Mouse (Mus musculus): Measurements from ENCODE around the gene Calm1. TPM values are rescaled to one million over a fixed set of nuclear protein-coding genes. Genes with fewer than 3 reads are reported as not detected.

Gene Calm1
- polyA plus RNA-seq, 1 experiment from 2014 or later, result 490 TPM

GRCm38 (mm10) chr12:100196786-100197185 is 2.4 kb upstream of the Calm1 start:
- Histone ChIP-seq H3K4me2 (no peak overlapping the region), H3K36me3 (replicated peaks) (no peaks in the 10 kb centered on the region), H3K4me1 (replicated peaks) (peaks cover 29% of the 10 kb centered on the region), H3K9ac (no peak overlapping the region), H3K27me3 (no peaks in the 10 kb centered on the region), H3K27ac (replicated peaks) (no peak overlapping the region), H3K4me3 (replicated peaks) (no peak overlapping the region), H3K9me3 (replicated peaks) (no peaks in the 10 kb centered on the region)
- 59% methylated on average over 7 of the region's 7 CpGs for WGBS (ENCODE audit: insufficient replicate concordance)
- ATAC-seq (ENCODE audit: insufficient read depth), result no peak

- H3K36me3 ChIP-seq (replicated peaks), result peaks cover 28% of the 10 kb centered on the region
- peak overlapping the region; percentile 82 for H3K27ac ChIP-seq (replicated peaks)
- peaks cover 49% of the 10 kb centered on the region for H3K4me1 ChIP-seq (replicated peaks)
- H3K27me3 ChIP-seq, result no peaks in the 10 kb centered on the region
- under 1% methylated on average over 64 of the region's 86 CpGs for WGBS (ENCODE audit: insufficient replicate concordance)
- peak overlapping the region; percentile 94 for H3K4me3 ChIP-seq (replicated peaks)
- peak overlapping the region; percentile 88 for H3K9ac ChIP-seq
- H3K9me3 ChIP-seq (replicated peaks), result no peaks in the 10 kb centered on the region
- peak overlapping the region; percentile 91 for H3K4me2 ChIP-seq
- ATAC-seq (ENCODE audit: insufficient read depth), result peak; percentile 77
Measured at GRCm38 (mm10) chr12:100199891-100200644, 833 bp downstream of the Calm1 start.

GRCm38 (mm10) chr12:100200645-100201362 is 1.6 kb downstream of the Calm1 start:
- 2% methylated on average over 29 of the region's 29 CpGs for WGBS (ENCODE audit: insufficient replicate concordance)
- H3K27ac ChIP-seq (replicated peaks), result peak overlapping the region; percentile 82
- H3K36me3 ChIP-seq (replicated peaks), result peaks cover 35% of the 10 kb centered on the region
- peak overlapping the region; percentile 94 for H3K4me3 ChIP-seq (replicated peaks)
- H3K9me3 ChIP-seq (replicated peaks), result no peaks in the 10 kb centered on the region
- peak overlapping the region; percentile 91 for H3K4me2 ChIP-seq
- peak overlapping the region; percentile 88 for H3K9ac ChIP-seq
- ATAC-seq (ENCODE audit: insufficient read depth), result peak; percentile 14
- H3K4me1 ChIP-seq (replicated peaks), result peaks cover 49% of the 10 kb centered on the region
- no peaks in the 10 kb centered on the region for H3K27me3 ChIP-seq

GRCm38 (mm10) chr12:100201363-100201711 is 2.1 kb downstream of the Calm1 start:
- 5% methylated on average over 4 of the region's 4 CpGs for WGBS (ENCODE audit: insufficient replicate concordance)
- Histone ChIP-seq H3K36me3 (replicated peaks) (peaks cover 41% of the 10 kb centered on the region), H3K27me3 (no peaks in the 10 kb centered on the region), H3K4me3 (replicated peaks) (peak overlapping the region; percentile 94), H3K27ac (replicated peaks) (peak overlapping the region; percentile 82), H3K9me3 (replicated peaks) (no peaks in the 10 kb centered on the region), H3K4me1 (replicated peaks) (peaks cover 49% of the 10 kb centered on the region), H3K4me2 (peak overlapping the region; percentile 91), H3K9ac (peak overlapping the region; percentile 88)
- ATAC-seq (ENCODE audit: insufficient read depth), result no peak

- Histone ChIP-seq H3K4me1 (replicated peaks) (peaks cover 49% of the 10 kb centered on the region), H3K4me2 (peak overlapping the region; percentile 91), H3K9ac (peak overlapping the region; percentile 88; the same call in 1 of the 2 replicates), H3K36me3 (replicated peaks) (peaks cover 46% of the 10 kb centered on the region), H3K9me3 (replicated peaks) (no peaks in the 10 kb centered on the region), H3K27ac (replicated peaks) (peak overlapping the region; percentile 46), H3K27me3 (no peaks in the 10 kb centered on the region), H3K4me3 (replicated peaks) (peak overlapping the region; percentile 94)
- WGBS (ENCODE audit: insufficient replicate concordance), result 2% methylated on average over 13 of the region's 13 CpGs
- ATAC-seq (ENCODE audit: insufficient read depth), result peak; percentile 9
Measured at GRCm38 (mm10) chr12:100201838-100202237, 2.6 kb downstream of the Calm1 start.

- ATAC-seq (ENCODE audit: insufficient read depth), result no peak
- peaks cover 64% of the 10 kb centered on the region for H3K36me3 ChIP-seq (replicated peaks)
Measured at GRCm38 (mm10) chr12:100203759-100204158, 4.5 kb downstream of the Calm1 start.

GRCm38 (mm10) chr12:100205156-100205555 is 5.9 kb downstream of the Calm1 start:
- H3K4me1 ChIP-seq (replicated peaks), result peaks cover 49% of the 10 kb centered on the region

More at GRCm38 (mm10) chr12:100203759-100204158, 4.5 kb downstream of the Calm1 start:
- Histone ChIP-seq H3K4me2 (no peak overlapping the region), H3K4me1 (replicated peaks) (peaks cover 46% of the 10 kb centered on the region), H3K4me3 (replicated peaks) (no peak overlapping the region), H3K27me3 (no peaks in the 10 kb centered on the region), H3K9me3 (replicated peaks) (no peaks in the 10 kb centered on the region), H3K9ac (no peak overlapping the region), H3K27ac (replicated peaks) (no peak overlapping the region)
- WGBS (ENCODE audit: insufficient replicate concordance), result 61% methylated on average over 3 of the region's 3 CpGs

GRCm38 (mm10) chr12:100206521-100206920 is 7.3 kb downstream of the Calm1 start:
- Histone ChIP-seq H3K27me3 (no peaks in the 10 kb centered on the region), H3K4me1 (replicated peaks) (peaks cover 53% of the 10 kb centered on the region), H3K9ac (no peak overlapping the region), H3K36me3 (replicated peaks) (peaks cover 71% of the 10 kb centered on the region), H3K4me3 (replicated peaks) (no peak overlapping the region), H3K4me2 (no peak overlapping the region), H3K9me3 (replicated peaks) (no peaks in the 10 kb centered on the region), H3K27ac (replicated peaks) (no peak overlapping the region)
- WGBS (ENCODE audit: insufficient replicate concordance), result 79% methylated on average over 3 of the region's 3 CpGs
- ATAC-seq (ENCODE audit: insufficient read depth), result no peak

More at GRCm38 (mm10) chr12:100205156-100205555, 5.9 kb downstream of the Calm1 start:
- Histone ChIP-seq H3K4me3 (replicated peaks) (no peak overlapping the region), H3K27ac (replicated peaks) (no peak overlapping the region), H3K4me2 (no peak overlapping the region), H3K27me3 (no peaks in the 10 kb centered on the region), H3K9ac (no peak overlapping the region), H3K36me3 (replicated peaks) (peaks cover 71% of the 10 kb centered on the region), H3K9me3 (replicated peaks) (no peaks in the 10 kb centered on the region)
- ATAC-seq (ENCODE audit: insufficient read depth), result no peak
- WGBS (ENCODE audit: insufficient replicate concordance), result 85% methylated on average over 8 of the region's 8 CpGs

- H3K4me3 ChIP-seq (replicated peaks), result no peak overlapping the region
- peaks cover 53% of the 10 kb centered on the region for H3K4me1 ChIP-seq (replicated peaks)
- peaks cover 71% of the 10 kb centered on the region for H3K36me3 ChIP-seq (replicated peaks)
Measured at GRCm38 (mm10) chr12:100206926-100207325, 7.7 kb downstream of the Calm1 start.

GRCm38 (mm10) chr12:100209701-100210478 is 10.7 kb downstream of the Calm1 start:
- Histone ChIP-seq H3K4me1 (replicated peaks) (peaks cover 43% of the 10 kb centered on the region), H3K4me3 (replicated peaks) (no peak overlapping the region), H3K9ac (no peak overlapping the region), H3K27me3 (no peaks in the 10 kb centered on the region), H3K4me2 (no peak overlapping the region), H3K27ac (replicated peaks) (no peak overlapping the region), H3K9me3 (replicated peaks) (no peaks in the 10 kb centered on the region), H3K36me3 (replicated peaks) (peaks cover 45% of the 10 kb centered on the region)
- 57% methylated on average over 10 of the region's 10 CpGs for WGBS (ENCODE audit: insufficient replicate concordance)
- peak; percentile 66 for ATAC-seq (ENCODE audit: insufficient read depth)

More at GRCm38 (mm10) chr12:100206926-100207325, 7.7 kb downstream of the Calm1 start:
- H3K4me2 ChIP-seq, result no peak overlapping the region
- 86% methylated on average over 5 of the region's 5 CpGs for WGBS (ENCODE audit: insufficient replicate concordance)
- ATAC-seq (ENCODE audit: insufficient read depth), result no peak
- H3K27me3 ChIP-seq, result no peaks in the 10 kb centered on the region
- no peaks in the 10 kb centered on the region for H3K9me3 ChIP-seq (replicated peaks)
- no peak overlapping the region for H3K9ac ChIP-seq
- no peak overlapping the region for H3K27ac ChIP-seq (replicated peaks)

GRCm38 (mm10) chr12:100210973-100211372 is 11.7 kb downstream of the Calm1 start:
- Histone ChIP-seq H3K9me3 (replicated peaks) (no peaks in the 10 kb centered on the region), H3K9ac (no peak overlapping the region), H3K4me1 (replicated peaks) (peaks cover 43% of the 10 kb centered on the region), H3K27me3 (no peaks in the 10 kb centered on the region), H3K4me3 (replicated peaks) (no peak overlapping the region), H3K36me3 (replicated peaks) (peaks cover 34% of the 10 kb centered on the region), H3K4me2 (no peak overlapping the region), H3K27ac (replicated peaks) (no peak overlapping the region)
- peak; percentile 32; the same call in 1 of the 2 replicates for ATAC-seq (ENCODE audit: insufficient read depth)
- WGBS (ENCODE audit: insufficient replicate concordance), result 19% methylated on average over 5 of the region's 5 CpGs
